Mouse (Mus musculus) hematopoietic stem cell, adult 5-6 weeks (primary cell): ENCODE measurements at regions not wholly inside any gene's neighbourhood (a gene's known extent, or its start where the extent isn't known, plus 50 kb on each side); places are given as distances from the start of the nearest gene placed in this dataset.

Source experiments
- ATAC-seq, 2 experiments: fragments of 125-278 bp in 1 of 2; replicated peaks in 1 of 2; 2 replicates each; pipeline ENCODE4 v1.8.0; 2016 to 2017; ENCODE audit warnings: inconsistent platforms in 2 of 2, mild to moderate bottlenecking in 2 of 2, moderate number of reproducible peaks in 2 of 2, low read depth in 1 of 2, moderate TSS enrichment in 1 of 2; ENCODE audit not compliant: low FRiP score in 2 of 2, poor library complexity in 2 of 2, severe bottlenecking in 2 of 2, insufficient read depth in 1 of 2, low TSS enrichment in 1 of 2

- ATAC-seq, result no peak
These were observed 105.3 kb downstream of the Mis18a start for GRCm38 (mm10) chr16:90621761-90622411.

- no peak for ATAC-seq
These were observed 107.5 kb downstream of the Mis18a start for GRCm38 (mm10) chr16:90619565-90620311.

GRCm38 (mm10) chr16:90615791-90616190 is 111.4 kb downstream of the Mis18a start:
- ATAC-seq, result no peak

GRCm38 (mm10) chr16:90614137-90614536 is 113.1 kb downstream of the Mis18a start:
- ATAC-seq, result no peak

GRCm38 (mm10) chr16:90610097-90610808 is 117.0 kb downstream of the Mis18a start:
- ATAC-seq, result no peak

- ATAC-seq, result no peak
These were observed 127.8 kb downstream of the Mis18a start for GRCm38 (mm10) chr16:90599329-90599870.

GRCm38 (mm10) chr16:90598727-90599126 is 128.5 kb downstream of the Mis18a start:
- ATAC-seq, result no peak

GRCm38 (mm10) chr16:90592721-90593481 is 134.3 kb downstream of the Mis18a start:
- ATAC-seq, result no peak

- no peak for ATAC-seq
These were observed 142.0 kb downstream of the Mis18a start for GRCm38 (mm10) chr16:90585171-90585570.

- ATAC-seq, result no peak
These were observed 146.8 kb downstream of the Mis18a start for GRCm38 (mm10) chr16:90580411-90580810.

- ATAC-seq, result no peak
These were observed 156.1 kb downstream of the Mis18a start for GRCm38 (mm10) chr16:90571107-90571506.

- no peak for ATAC-seq
These were observed 157.4 kb downstream of the Mis18a start for GRCm38 (mm10) chr16:90569826-90570225.

GRCm38 (mm10) chr16:90565182-90565581 is 162.0 kb downstream of the Mis18a start:
- no peak for ATAC-seq

- ATAC-seq, result no peak
These were observed 167.3 kb downstream of the Hunk start for GRCm38 (mm10) chr16:90553120-90553519.

GRCm38 (mm10) chr16:90551041-90551440 is 165.2 kb downstream of the Hunk start:
- no peak for ATAC-seq

GRCm38 (mm10) chr16:90550058-90550795 is 164.4 kb downstream of the Hunk start:
- ATAC-seq, result no peak
